Mouse (Mus musculus): ENCODE results near the gene Stat6. TPM values are rescaled to one million over a fixed set of nuclear protein-coding genes. Genes with fewer than 3 reads are reported as not detected.

The Stat6 gene
- polyA plus RNA-seq, 1 experiment from 2014 or later = 28.5 TPM

GRCm38 (mm10) chr10:127631261-127632214, 11.2 kb upstream of the Stat6 start:
- no peak for DNase-seq (ENCODE audit: low spot score)
- no peak overlapping the region for H3K9ac ChIP-seq (ENCODE audit: low read length)
- no peak for ATAC-seq (replicated peaks; ENCODE audit: low FRiP score, low TSS enrichment, low read depth)
- H3K4me3 ChIP-seq (ENCODE audit: low read depth, low read length) = no peak overlapping the region
- H3K4me1 ChIP-seq (replicated peaks; ENCODE audit: control insufficient read depth, insufficient read depth, low read length) = no peaks in the 10 kb centered on the region
- H3K4me2 ChIP-seq (ENCODE audit: low read length) = no peak overlapping the region
- no peaks in the 10 kb centered on the region for H3K36me3 ChIP-seq (ENCODE audit: control insufficient read depth, insufficient read depth, low read length)
- no peak overlapping the region for H3K27ac ChIP-seq (ENCODE audit: low read depth)
- H3K27me3 ChIP-seq (replicated peaks; ENCODE audit: control insufficient read depth, insufficient read depth, low read length) = no peaks in the 10 kb centered on the region
- WGBS = 72% methylated on average over 10 of the region's 10 CpGs
- H3K9me3 ChIP-seq (ENCODE audit: control insufficient read depth, low read length) = peaks cover 2% of the 10 kb centered on the region; the same call in 1 of the 2 replicates

GRCm38 (mm10) chr10:127632668-127633271, 10.0 kb upstream of the Stat6 start:
- Histone ChIP-seq H3K27me3 (replicated peaks; ENCODE audit: control insufficient read depth, insufficient read depth, low read length) (no peaks in the 10 kb centered on the region), H3K4me3 (ENCODE audit: low read depth, low read length) (no peak overlapping the region), H3K27ac (ENCODE audit: low read depth) (no peak overlapping the region), H3K4me2 (ENCODE audit: low read length) (no peak overlapping the region), H3K9me3 (ENCODE audit: control insufficient read depth, low read length) (no peaks in the 10 kb centered on the region), H3K36me3 (ENCODE audit: control insufficient read depth, insufficient read depth, low read length) (no peaks in the 10 kb centered on the region), H3K9ac (ENCODE audit: low read length) (no peak overlapping the region), H3K4me1 (replicated peaks; ENCODE audit: control insufficient read depth, insufficient read depth, low read length) (no peaks in the 10 kb centered on the region)
- no peak for ATAC-seq (replicated peaks; ENCODE audit: low FRiP score, low TSS enrichment, low read depth)
- WGBS = 34% methylated on average over 7 of the region's 7 CpGs
- DNase-seq (ENCODE audit: low spot score) = no peak

- peaks cover 16% of the 10 kb centered on the region; the same call in 1 of the 2 replicates for H3K4me1 ChIP-seq (replicated peaks; ENCODE audit: control insufficient read depth, insufficient read depth, low read length)
- no peaks in the 10 kb centered on the region for H3K9me3 ChIP-seq (ENCODE audit: control insufficient read depth, low read length)
- no peak overlapping the region for H3K4me2 ChIP-seq (ENCODE audit: low read length)
- H3K27ac ChIP-seq (ENCODE audit: low read depth) = no peak overlapping the region
- ATAC-seq (replicated peaks; ENCODE audit: low FRiP score, low TSS enrichment, low read depth) (no peak), DNase-seq (ENCODE audit: low spot score) (no peak)
- H3K27me3 ChIP-seq (replicated peaks; ENCODE audit: control insufficient read depth, insufficient read depth, low read length) = no peaks in the 10 kb centered on the region
- no peaks in the 10 kb centered on the region for H3K36me3 ChIP-seq (ENCODE audit: control insufficient read depth, insufficient read depth, low read length)
- no peak overlapping the region for H3K4me3 ChIP-seq (ENCODE audit: low read depth, low read length)
- WGBS = 68% methylated on average over 5 of the region's 5 CpGs
- H3K9ac ChIP-seq (ENCODE audit: low read length) = no peak overlapping the region
These were observed 2.4 kb upstream of the Stat6 start for GRCm38 (mm10) chr10:127640421-127640820.

- Histone ChIP-seq H3K4me3 (ENCODE audit: low read depth, low read length) (peak overlapping the region; percentile 49), H3K27ac (ENCODE audit: low read depth) (peak overlapping the region; percentile 83), H3K27me3 (replicated peaks; ENCODE audit: control insufficient read depth, insufficient read depth, low read length) (no peaks in the 10 kb centered on the region), H3K9ac (ENCODE audit: low read length) (peak overlapping the region; percentile 65), H3K9me3 (ENCODE audit: control insufficient read depth, low read length) (no peaks in the 10 kb centered on the region), H3K36me3 (ENCODE audit: control insufficient read depth, insufficient read depth, low read length) (0 out of 2 replicates have a peak, but pooled peaks cover 4% of the 10 kb centered on the region), H3K4me2 (ENCODE audit: low read length) (peak overlapping the region; percentile 69), H3K4me1 (replicated peaks; ENCODE audit: control insufficient read depth, insufficient read depth, low read length) (peaks cover 16% of the 10 kb centered on the region; the same call in 1 of the 2 replicates)
- WGBS = 6% methylated on average over 19 of the region's 19 CpGs
- ATAC-seq (replicated peaks; ENCODE audit: low FRiP score, low TSS enrichment, low read depth) (peak; percentile 68), DNase-seq (ENCODE audit: low spot score) (peak; percentile 95)
These were observed 670 bp upstream of the Stat6 start for GRCm38 (mm10) chr10:127641861-127642771.

- peak overlapping the region; percentile 83 for H3K27ac ChIP-seq (ENCODE audit: low read depth)
- H3K36me3 ChIP-seq (ENCODE audit: control insufficient read depth, insufficient read depth, low read length) = peaks cover 10% of the 10 kb centered on the region; the same call in 1 of the 2 replicates
- H3K27me3 ChIP-seq (replicated peaks; ENCODE audit: control insufficient read depth, insufficient read depth, low read length) = no peaks in the 10 kb centered on the region
- peak overlapping the region; percentile 49 for H3K4me3 ChIP-seq (ENCODE audit: low read depth, low read length)
- DNase-seq (ENCODE audit: low spot score) (peak; percentile 87), ATAC-seq (replicated peaks; ENCODE audit: low FRiP score, low TSS enrichment, low read depth) (peak; percentile 32; the same call in 1 of the 2 replicates)
- H3K4me1 ChIP-seq (replicated peaks; ENCODE audit: control insufficient read depth, insufficient read depth, low read length) = peaks cover 16% of the 10 kb centered on the region; the same call in 1 of the 2 replicates
- H3K9me3 ChIP-seq (ENCODE audit: control insufficient read depth, low read length) = no peaks in the 10 kb centered on the region
- under 1% methylated on average over 25 of the region's 25 CpGs for WGBS
- peak overlapping the region; percentile 65 for H3K9ac ChIP-seq (ENCODE audit: low read length)
- peak overlapping the region; percentile 69 for H3K4me2 ChIP-seq (ENCODE audit: low read length)
These were observed 910 bp downstream of the Stat6 start for GRCm38 (mm10) chr10:127643553-127644238.

GRCm38 (mm10) chr10:127645791-127646190, 3.0 kb downstream of the Stat6 start:
- H3K9ac ChIP-seq (ENCODE audit: low read length) = no peak overlapping the region
- peaks cover 19% of the 10 kb centered on the region; the same call in 1 of the 2 replicates for H3K36me3 ChIP-seq (ENCODE audit: control insufficient read depth, insufficient read depth, low read length)
- H3K4me1 ChIP-seq (replicated peaks; ENCODE audit: control insufficient read depth, insufficient read depth, low read length) = peaks cover 16% of the 10 kb centered on the region; the same call in 1 of the 2 replicates
- WGBS = 51% methylated on average over 2 of the region's 2 CpGs
- no peak overlapping the region for H3K4me2 ChIP-seq (ENCODE audit: low read length)
- no peaks in the 10 kb centered on the region for H3K9me3 ChIP-seq (ENCODE audit: control insufficient read depth, low read length)
- DNase-seq (ENCODE audit: low spot score) (no peak), ATAC-seq (replicated peaks; ENCODE audit: low FRiP score, low TSS enrichment, low read depth) (no peak)
- H3K4me3 ChIP-seq (ENCODE audit: low read depth, low read length) = no peak overlapping the region
- no peaks in the 10 kb centered on the region for H3K27me3 ChIP-seq (replicated peaks; ENCODE audit: control insufficient read depth, insufficient read depth, low read length)
- no peak overlapping the region for H3K27ac ChIP-seq (ENCODE audit: low read depth)

GRCm38 (mm10) chr10:127652906-127653638, 10.3 kb downstream of the Stat6 start:
- peak overlapping the region; percentile 18; the same call in 1 of the 2 replicates for H3K4me2 ChIP-seq (ENCODE audit: low read length)
- H3K4me1 ChIP-seq (replicated peaks; ENCODE audit: control insufficient read depth, insufficient read depth, low read length) = no peaks in the 10 kb centered on the region
- ATAC-seq (replicated peaks; ENCODE audit: low FRiP score, low TSS enrichment, low read depth) (no peak), DNase-seq (ENCODE audit: low spot score) (no peak)
- no peaks in the 10 kb centered on the region for H3K9me3 ChIP-seq (ENCODE audit: control insufficient read depth, low read length)
- peaks cover 64% of the 10 kb centered on the region for H3K36me3 ChIP-seq (ENCODE audit: control insufficient read depth, insufficient read depth, low read length)
- WGBS = 46% methylated on average over 21 of the region's 21 CpGs
- no peak overlapping the region for H3K4me3 ChIP-seq (ENCODE audit: low read depth, low read length)
- H3K27me3 ChIP-seq (replicated peaks; ENCODE audit: control insufficient read depth, insufficient read depth, low read length) = no peaks in the 10 kb centered on the region
- H3K27ac ChIP-seq (ENCODE audit: low read depth) = no peak overlapping the region
- H3K9ac ChIP-seq (ENCODE audit: low read length) = no peak overlapping the region

Measured in intestine, embryonic 14.5 days (tissue).